8 mouse cellular contexts compared by ENCODE assay signal in genomic region chr12:77239390-77240061, GRCm38 (mm10). TPM values are rescaled to one million over a fixed set of nuclear protein-coding genes. Genes with fewer than 3 reads are reported as not detected.
A peak's percentile ranks its signal among the peaks of the same experiment; 100 is the strongest.
DNase-seq lines count a peak whose midpoint lies in the region; ATAC-seq and TF ChIP-seq lines count a peak whose summit lies in the region.

No protein-coding gene starts in this region.

- no peak for TF ChIP-seq CTCF in kidney, postnatal 0 days (IDR thresholded peaks at IDR 0.05; ENCODE audit: low read depth)

- no peaks in the 10 kb centered on the region for H3K27me3 ChIP-seq in forebrain, embryonic 16.5 days (replicated peaks; ENCODE audit: control insufficient read depth, insufficient read depth, low read length)
- no peaks in the 10 kb centered on the region for H3K27me3 ChIP-seq in kidney, postnatal 0 days (ENCODE audit: insufficient read depth, low read length)
- no peaks in the 10 kb centered on the region for H3K27me3 ChIP-seq in midbrain, embryonic 11.5 days (ENCODE audit: control insufficient read depth, insufficient read depth, low read length)

- H3K27ac ChIP-seq in forebrain, embryonic 16.5 days (ENCODE audit: low read length), result peak overlapping the region; percentile 98
- H3K27ac ChIP-seq in kidney, postnatal 0 days, result peak overlapping the region; percentile 92
- H3K27ac ChIP-seq in midbrain, embryonic 11.5 days (ENCODE audit: low read depth, low read length), result peak overlapping the region; percentile 94

- H3K36me3 ChIP-seq in forebrain, embryonic 16.5 days (ENCODE audit: control insufficient read depth, insufficient read depth), result no peaks in the 10 kb centered on the region
- no peaks in the 10 kb centered on the region for H3K36me3 ChIP-seq in kidney, postnatal 0 days (ENCODE audit: insufficient read depth, low read length)
- no peaks in the 10 kb centered on the region for H3K36me3 ChIP-seq in midbrain, embryonic 11.5 days (ENCODE audit: control insufficient read depth, insufficient read depth, low read length)

- WGBS in forebrain, embryonic 16.5 days, result under 1% methylated on average over 27 of the region's 29 CpGs
- WGBS in kidney, postnatal 0 days, result 2% methylated on average over 28 of the region's 29 CpGs
- WGBS in midbrain, embryonic 11.5 days, result under 1% methylated on average over 29 of the region's 29 CpGs

- no peak for ATAC-seq in forebrain, embryonic 16.5 days
- ATAC-seq in kidney, postnatal 0 days (replicated peaks; ENCODE audit: low FRiP score, low read depth), result no peak; the same call in 1 of the 2 replicates
- ATAC-seq in midbrain, embryonic 11.5 days (ENCODE audit: low FRiP score), result no peak; the same call in 1 of the 2 replicates

- no peaks in the 10 kb centered on the region for H3K9me3 ChIP-seq in forebrain, embryonic 16.5 days (ENCODE audit: control insufficient read depth, low read length)
- H3K9me3 ChIP-seq in kidney, postnatal 0 days (replicated peaks; ENCODE audit: low read length), result no peaks in the 10 kb centered on the region
- H3K9me3 ChIP-seq in midbrain, embryonic 11.5 days (ENCODE audit: control insufficient read depth, low read length), result no peaks in the 10 kb centered on the region

- H3K9ac ChIP-seq in forebrain, embryonic 16.5 days (replicated peaks; ENCODE audit: low read depth, low read length), result peak overlapping the region; percentile 94
- H3K9ac ChIP-seq in kidney, postnatal 0 days (ENCODE audit: low read depth, low read length), result peak overlapping the region; percentile 76
- peak overlapping the region; percentile 94 for H3K9ac ChIP-seq in midbrain, embryonic 11.5 days (ENCODE audit: low read length)

- H3K4me2 ChIP-seq in forebrain, embryonic 16.5 days (ENCODE audit: low read length), result peak overlapping the region; percentile 90
- H3K4me2 ChIP-seq in kidney, postnatal 0 days (ENCODE audit: low read length), result peak overlapping the region; percentile 95
- peak overlapping the region; percentile 87 for H3K4me2 ChIP-seq in midbrain, embryonic 11.5 days

- peaks cover 7% of the 10 kb centered on the region for H3K4me1 ChIP-seq in forebrain, embryonic 16.5 days (replicated peaks; ENCODE audit: control insufficient read depth, insufficient read depth, low read length)
- 0 out of 2 replicates have a peak, but pooled peaks cover 3% of the 10 kb centered on the region for H3K4me1 ChIP-seq in kidney, postnatal 0 days (replicated peaks; ENCODE audit: insufficient read depth, low read length)
- peaks cover 6% of the 10 kb centered on the region; the same call in 1 of the 2 replicates for H3K4me1 ChIP-seq in midbrain, embryonic 11.5 days (ENCODE audit: control insufficient read depth, insufficient read depth, low read length)

- DNase-seq in cerebellum, adult 9-10 months, result peak; percentile 67
- DNase-seq in cerebellum, adult 11 months, result no peak
- peak; percentile 20 to 52 for DNase-seq in thymus, postnatal 10 days (ENCODE audit: low spot score in 2 of 2)
- no peak for DNase-seq in thymus, postnatal 14 days
- DNase-seq in kidney, postnatal 0 days (ENCODE audit: low spot score), result peak; percentile 12
- DNase-seq in midbrain, embryonic 11.5 days (ENCODE audit: low spot score, missing footprints), result peak; percentile 97
- no peak for DNase-seq in ovary, postnatal 10 days (ENCODE audit: low spot score)

- peak overlapping the region; percentile 92 for H3K4me3 ChIP-seq in forebrain, embryonic 16.5 days (replicated peaks; ENCODE audit: low read length)
- H3K4me3 ChIP-seq in kidney, postnatal 0 days (replicated peaks; ENCODE audit: low read depth, low read length), result peak overlapping the region; percentile 82
- peak overlapping the region; percentile 83 for H3K4me3 ChIP-seq in midbrain, embryonic 11.5 days (ENCODE audit: low read depth, low read length)

RNA-seq across cellular contexts. Expression of gene Fut8, which starts 1.6 kb away (rescaled TPM):
- polyA plus RNA-seq in forebrain, embryonic 16.5 days (2015; fragmentation: Nextera tagmentation; extraction: Ambion mirVana), result 36.6 and 37.9 TPM in 2 replicates
- 29.6 and 30.4 TPM in 2 replicates for polyA plus RNA-seq in kidney, postnatal 0 days (2015; fragmentation: Nextera tagmentation; extraction: Ambion mirVana)
- 34.7 and 35.7 TPM in 2 replicates for polyA plus RNA-seq in midbrain, embryonic 11.5 days (2014; fragmentation: Nextera tagmentation; extraction: Ambion mirVana)

Comparison
In these comparisons a context has a peak if more than half of its experiments do, and no peak if none do; other contexts are left out.
1. DNase-seq: peak in cerebellum, adult 9-10 months (single experiment), thymus, postnatal 10 days (2 of 2), kidney, postnatal 0 days (single experiment) and midbrain, embryonic 11.5 days (single experiment); none in cerebellum, adult 11 months (single experiment), thymus, postnatal 14 days (single experiment) and ovary, postnatal 10 days (single experiment).
2. Peak in every context shown above with its lines, with median percentiles within 50 percentile points of each other: H3K27ac ChIP-seq, H3K4me2 ChIP-seq, H3K4me3 ChIP-seq and H3K9ac ChIP-seq.